Mouse (Mus musculus): ENCODE results near the gene Kndc1. TPM values are rescaled to one million over a fixed set of nuclear protein-coding genes. Genes with fewer than 3 reads are reported as not detected.

The Kndc1 gene
- polyA plus RNA-seq, 1 experiment from 2014 or later = 0.13 TPM

DNA sequence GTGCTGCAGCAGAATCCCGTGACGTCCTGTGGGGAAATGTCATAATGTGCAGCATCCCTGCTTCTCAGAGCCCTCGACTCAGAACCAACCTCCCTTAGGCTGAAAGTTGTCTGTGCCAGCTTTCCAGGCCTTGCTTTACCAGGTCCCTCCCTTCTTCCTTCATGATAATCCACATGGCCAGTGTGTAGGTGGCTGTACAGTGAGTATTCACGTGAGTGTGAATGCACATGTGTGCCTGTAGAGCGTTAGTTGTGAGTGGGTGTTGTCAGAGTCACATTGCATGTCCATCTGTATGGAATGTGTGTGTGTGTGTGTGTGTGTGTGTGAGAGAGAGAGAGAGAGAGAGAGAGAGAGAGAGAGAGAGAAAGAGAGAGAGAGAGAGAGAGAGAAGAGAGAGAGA lies 16.4 kb upstream of the Kndc1 start:
- Histone ChIP-seq H3K36me3 (no peaks in the 10 kb centered on the region), H3K27me3 (replicated peaks) (no peaks in the 10 kb centered on the region), H3K4me3 (replicated peaks) (no peak overlapping the region), H3K4me2 (replicated peaks) (no peak overlapping the region), H3K4me1 (replicated peaks) (no peaks in the 10 kb centered on the region), H3K27ac (no peak overlapping the region), H3K9ac (no peak overlapping the region), H3K9me3 (no peaks in the 10 kb centered on the region)
- ATAC-seq = no peak
- WGBS = 64% methylated on average over 5 of the region's 5 CpGs

DNA sequence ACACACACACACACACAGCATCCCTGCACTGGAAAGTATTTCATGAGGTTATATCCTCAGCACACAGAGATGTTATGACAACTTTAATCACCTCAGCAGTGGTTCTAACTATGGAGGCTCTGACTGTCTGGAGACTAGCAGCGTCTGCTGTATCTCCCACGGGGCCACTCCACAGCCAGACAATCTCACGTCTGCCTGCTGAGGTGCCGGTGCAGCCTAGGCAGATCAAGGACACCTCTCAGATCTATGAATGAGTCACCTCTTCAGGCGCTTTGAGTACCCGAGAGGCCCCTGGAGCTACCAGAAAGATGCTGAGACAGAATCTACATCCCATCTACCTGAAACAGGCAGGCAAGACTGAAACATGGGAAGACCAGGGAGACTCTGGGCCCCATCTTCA lies 15.9 kb upstream of the Kndc1 start:
- H3K36me3 ChIP-seq = no peaks in the 10 kb centered on the region
- H3K4me2 ChIP-seq (replicated peaks) = no peak overlapping the region
- H3K4me3 ChIP-seq (replicated peaks) = no peak overlapping the region
- no peak overlapping the region for H3K27ac ChIP-seq
- no peaks in the 10 kb centered on the region for H3K9me3 ChIP-seq
- H3K4me1 ChIP-seq (replicated peaks) = no peaks in the 10 kb centered on the region
- no peak overlapping the region for H3K9ac ChIP-seq
- no peaks in the 10 kb centered on the region for H3K27me3 ChIP-seq (replicated peaks)
- 52% methylated on average over 6 of the region's 6 CpGs for WGBS
- no peak for ATAC-seq

DNA sequence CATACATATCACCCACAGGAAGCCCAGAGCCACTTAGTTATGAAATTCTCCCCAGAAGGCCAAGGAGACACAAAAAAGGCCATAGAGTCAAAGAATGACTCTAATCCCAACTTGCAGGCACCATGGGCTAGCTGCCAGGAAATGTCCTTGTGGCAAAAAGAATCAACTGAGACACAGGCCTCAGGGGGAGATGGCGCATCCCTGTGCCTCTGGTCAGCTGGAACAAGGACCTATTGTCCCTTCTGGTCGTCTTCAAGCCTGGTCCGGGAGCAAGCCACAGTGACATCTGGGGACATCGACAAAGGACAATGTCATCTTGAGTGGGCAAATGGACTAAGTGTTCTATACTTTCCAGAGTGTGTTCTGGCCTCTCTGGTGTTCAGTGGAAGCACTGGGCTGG lies 11.0 kb upstream of the Kndc1 start:
- no peak for ATAC-seq
- Histone ChIP-seq H3K4me2 (replicated peaks) (no peak overlapping the region), H3K27ac (no peak overlapping the region), H3K27me3 (replicated peaks) (no peaks in the 10 kb centered on the region), H3K4me3 (replicated peaks) (no peak overlapping the region), H3K4me1 (replicated peaks) (no peaks in the 10 kb centered on the region), H3K9ac (no peak overlapping the region), H3K36me3 (no peaks in the 10 kb centered on the region), H3K9me3 (no peaks in the 10 kb centered on the region)
- WGBS = 81% methylated on average over 4 of the region's 4 CpGs

DNA sequence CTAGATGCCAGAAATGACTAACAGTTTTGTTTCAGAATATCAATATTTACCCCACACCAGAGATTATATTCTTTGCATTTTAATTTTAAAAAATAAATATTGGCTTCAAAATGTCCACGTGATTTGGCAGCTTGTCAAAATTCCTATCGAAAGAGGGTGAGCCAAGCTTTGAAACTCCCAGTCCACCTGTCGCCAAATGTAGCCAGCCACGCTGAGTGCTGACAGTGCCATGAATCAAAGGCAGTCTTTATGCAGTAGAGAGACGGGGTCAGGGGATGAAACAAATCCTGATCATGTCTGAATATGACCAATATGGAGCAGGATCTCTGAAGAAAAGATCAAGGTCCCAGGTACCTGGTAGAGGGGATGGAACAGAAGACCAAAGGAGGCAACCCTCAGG lies 2.7 kb upstream of the Kndc1 start:
- 62% methylated on average over 5 of the region's 5 CpGs for WGBS

DNA sequence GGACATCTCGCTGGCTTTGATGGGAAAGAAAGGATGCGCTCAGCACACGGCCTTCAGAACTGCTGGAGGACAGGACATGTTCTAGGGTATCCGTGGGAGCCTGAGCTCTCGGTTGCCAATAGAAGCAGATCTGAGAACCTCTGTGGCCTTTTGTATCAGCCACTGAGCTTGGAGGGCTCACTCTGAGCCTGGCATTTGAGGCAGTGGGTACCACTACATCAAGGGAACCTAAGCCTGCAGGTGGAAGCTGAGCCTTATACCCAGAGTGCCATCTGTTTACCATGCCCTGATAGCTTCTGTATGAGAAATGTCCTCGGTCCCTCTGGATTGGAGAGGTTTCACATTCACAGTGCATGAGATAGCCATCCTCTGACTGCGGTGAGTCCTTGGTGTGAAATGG lies 1.8 kb downstream of the Kndc1 start:
- Histone ChIP-seq H3K4me3 (replicated peaks) (no peak overlapping the region), H3K27ac (no peak overlapping the region), H3K9ac (no peak overlapping the region), H3K4me1 (replicated peaks) (peaks cover 3% of the 10 kb centered on the region; the same call in 1 of the 2 replicates), H3K36me3 (no peaks in the 10 kb centered on the region), H3K27me3 (replicated peaks) (peaks cover 35% of the 10 kb centered on the region), H3K9me3 (no peaks in the 10 kb centered on the region), H3K4me2 (replicated peaks) (no peak overlapping the region)
- 74% methylated on average over 7 of the region's 7 CpGs for WGBS
- ATAC-seq = no peak

More for the DNA sequence above, 2.7 kb upstream of the Kndc1 start:
- Histone ChIP-seq H3K9me3 (no peaks in the 10 kb centered on the region), H3K4me3 (replicated peaks) (no peak overlapping the region), H3K9ac (no peak overlapping the region), H3K27me3 (replicated peaks) (peaks cover 35% of the 10 kb centered on the region), H3K36me3 (no peaks in the 10 kb centered on the region), H3K4me1 (replicated peaks) (peaks cover 3% of the 10 kb centered on the region; the same call in 1 of the 2 replicates), H3K27ac (no peak overlapping the region), H3K4me2 (replicated peaks) (no peak overlapping the region)
- no peak for ATAC-seq

DNA sequence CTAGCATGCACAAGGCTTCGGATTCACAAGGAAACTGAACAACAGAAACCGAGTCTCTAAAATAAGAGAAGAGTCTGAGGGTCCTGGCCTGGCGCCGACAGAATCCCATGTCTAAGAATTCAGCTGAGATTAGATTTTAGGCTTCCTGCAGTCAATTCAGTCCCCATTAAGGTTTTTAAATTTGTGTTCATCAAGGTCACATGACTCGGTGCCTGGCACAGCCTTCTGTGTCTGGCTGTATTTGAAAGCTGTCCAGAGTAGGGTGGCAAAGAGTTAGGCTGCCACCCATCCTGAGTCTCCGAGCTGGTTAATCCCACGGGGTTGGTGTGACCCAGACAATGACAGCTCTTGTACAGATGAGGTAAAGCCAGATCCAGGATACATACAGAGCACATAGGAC lies 2.3 kb downstream of the Kndc1 start:
- Histone ChIP-seq H3K9me3 (no peaks in the 10 kb centered on the region), H3K4me3 (replicated peaks) (no peak overlapping the region), H3K27me3 (replicated peaks) (peaks cover 35% of the 10 kb centered on the region), H3K27ac (no peak overlapping the region), H3K4me1 (replicated peaks) (peaks cover 3% of the 10 kb centered on the region; the same call in 1 of the 2 replicates), H3K36me3 (no peaks in the 10 kb centered on the region), H3K4me2 (replicated peaks) (no peak overlapping the region), H3K9ac (no peak overlapping the region)
- no peak for ATAC-seq
- 77% methylated on average over 7 of the region's 7 CpGs for WGBS

DNA sequence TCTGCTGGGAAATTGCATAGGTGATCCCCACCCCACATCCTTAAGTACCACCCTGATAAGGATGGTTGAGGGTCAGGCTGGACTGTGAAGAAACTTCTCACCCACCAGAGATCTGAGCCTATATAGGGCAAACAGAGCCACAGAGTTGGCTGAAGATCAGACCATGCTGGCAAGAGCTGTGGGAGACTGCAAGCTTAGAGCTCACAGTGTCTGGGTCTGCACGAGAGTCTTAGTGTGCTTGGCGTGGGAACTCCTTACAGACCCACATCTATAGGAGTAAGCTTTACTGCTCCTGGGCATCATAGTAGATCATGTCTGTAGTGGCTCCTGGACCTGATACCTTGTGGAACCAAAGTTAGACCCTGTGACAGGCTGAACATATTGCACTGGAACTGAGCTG lies 4.1 kb downstream of the Kndc1 start:
- Histone ChIP-seq H3K27me3 (replicated peaks) (peaks cover 29% of the 10 kb centered on the region), H3K4me3 (replicated peaks) (no peak overlapping the region), H3K9me3 (no peaks in the 10 kb centered on the region), H3K36me3 (no peaks in the 10 kb centered on the region), H3K9ac (no peak overlapping the region), H3K4me1 (replicated peaks) (peaks cover 3% of the 10 kb centered on the region; the same call in 1 of the 2 replicates), H3K27ac (no peak overlapping the region), H3K4me2 (replicated peaks) (no peak overlapping the region)
- WGBS = 87% methylated on average over 2 of the region's 2 CpGs
- no peak for ATAC-seq

DNA sequence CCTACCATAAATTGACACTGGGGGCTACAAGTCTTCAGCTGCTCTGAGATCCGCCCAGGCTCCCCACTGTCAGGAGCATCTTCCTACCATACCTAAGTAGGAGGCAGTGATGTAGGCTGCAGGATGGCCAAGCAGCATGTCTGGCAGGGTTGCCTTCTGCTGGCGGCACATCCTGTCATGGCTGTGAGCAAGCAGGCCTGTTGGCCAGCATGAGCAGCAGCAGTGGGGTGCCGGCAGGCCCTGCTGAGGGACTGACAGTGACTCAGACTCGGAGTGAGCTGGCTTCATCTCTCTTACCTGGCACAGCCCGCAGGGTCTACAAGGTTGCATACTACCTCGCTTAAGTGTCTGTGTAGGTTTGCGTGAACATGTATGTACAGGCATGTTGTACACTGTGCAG lies 5.0 kb downstream of the Kndc1 start:
- Histone ChIP-seq H3K4me2 (replicated peaks) (no peak overlapping the region), H3K27ac (no peak overlapping the region), H3K9ac (no peak overlapping the region), H3K9me3 (no peaks in the 10 kb centered on the region), H3K36me3 (no peaks in the 10 kb centered on the region), H3K4me1 (replicated peaks) (peaks cover 3% of the 10 kb centered on the region; the same call in 1 of the 2 replicates), H3K27me3 (replicated peaks) (peaks cover 20% of the 10 kb centered on the region), H3K4me3 (replicated peaks) (no peak overlapping the region)
- WGBS = 88% methylated on average over 7 of the region's 7 CpGs
- ATAC-seq = no peak

DNA sequence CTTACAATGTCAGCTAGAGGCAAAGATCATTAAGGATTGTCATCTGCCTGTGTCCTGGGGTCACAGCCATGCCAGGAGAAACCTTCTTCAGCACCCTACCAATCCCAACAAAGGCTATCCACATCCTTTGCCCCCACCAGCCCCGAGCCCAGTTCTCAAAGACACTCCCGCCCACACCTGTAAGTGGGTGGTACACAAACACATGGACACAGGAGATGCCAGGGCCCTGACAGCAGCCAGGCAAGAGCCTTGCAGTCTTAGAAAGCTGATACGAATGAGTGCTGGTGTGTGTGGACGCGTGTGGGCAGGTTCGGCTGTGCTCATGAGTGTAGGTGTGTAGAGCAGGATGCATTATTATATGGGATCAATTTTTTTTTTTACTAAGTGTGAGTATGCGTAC lies 6.0 kb downstream of the Kndc1 start:
- 90% methylated on average over 7 of the region's 7 CpGs for WGBS
- H3K4me3 ChIP-seq (replicated peaks) = no peak overlapping the region
- H3K9ac ChIP-seq = no peak overlapping the region
- H3K27me3 ChIP-seq (replicated peaks) = peaks cover 10% of the 10 kb centered on the region
- no peak for ATAC-seq
- H3K27ac ChIP-seq = no peak overlapping the region
- no peaks in the 10 kb centered on the region for H3K9me3 ChIP-seq
- H3K4me1 ChIP-seq (replicated peaks) = no peaks in the 10 kb centered on the region
- H3K36me3 ChIP-seq = no peaks in the 10 kb centered on the region
- H3K4me2 ChIP-seq (replicated peaks) = no peak overlapping the region

DNA sequence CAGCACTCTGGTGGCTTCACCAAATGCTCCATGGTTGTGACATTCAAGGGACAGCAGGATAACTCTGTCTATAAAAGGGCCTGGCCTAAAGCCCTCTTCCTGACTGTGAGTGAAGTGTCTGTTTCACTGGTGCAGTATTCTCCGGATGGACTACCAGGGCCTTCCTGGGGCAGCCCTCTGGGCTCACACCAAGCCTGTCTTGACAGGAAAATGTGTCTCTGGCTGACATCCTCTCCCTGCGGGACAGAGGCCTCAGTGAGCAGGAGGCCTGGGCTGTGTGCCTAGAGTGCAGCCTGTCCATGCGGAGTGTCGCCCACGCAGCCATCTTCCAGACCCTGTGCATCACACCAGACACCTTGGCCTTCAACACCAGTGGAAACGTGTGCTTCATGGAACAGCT lies 6.4 kb downstream of the Kndc1 start:
- peaks cover 6% of the 10 kb centered on the region for H3K27me3 ChIP-seq (replicated peaks)
- no peak overlapping the region for H3K4me2 ChIP-seq (replicated peaks)
- H3K4me1 ChIP-seq (replicated peaks) = no peaks in the 10 kb centered on the region
- H3K4me3 ChIP-seq (replicated peaks) = no peak overlapping the region
- H3K27ac ChIP-seq = no peak overlapping the region
- no peak overlapping the region for H3K9ac ChIP-seq
- no peaks in the 10 kb centered on the region for H3K9me3 ChIP-seq
- no peak for ATAC-seq
- no peaks in the 10 kb centered on the region for H3K36me3 ChIP-seq
- WGBS = 77% methylated on average over 6 of the region's 6 CpGs

DNA sequence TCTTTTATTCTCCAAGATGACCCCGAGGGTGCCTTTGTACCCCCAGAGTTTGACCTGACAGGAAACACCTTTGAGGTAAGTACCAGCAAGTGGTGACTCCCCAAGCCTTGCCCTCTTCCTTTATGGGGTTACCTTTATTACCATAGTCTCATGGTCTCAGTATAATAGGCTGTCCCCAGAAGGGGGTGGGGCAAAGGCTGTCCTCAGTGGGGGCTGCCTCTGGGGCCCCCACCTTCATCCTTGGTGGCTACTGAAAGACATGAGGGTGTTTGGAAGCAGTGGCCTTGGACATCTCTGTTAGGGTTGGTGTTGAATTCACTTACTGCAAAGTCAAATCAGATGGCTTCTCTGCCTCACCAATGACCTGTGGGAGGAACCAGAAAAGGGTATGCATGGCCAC lies 7.5 kb downstream of the Kndc1 start:
- no peaks in the 10 kb centered on the region for H3K9me3 ChIP-seq
- no peak overlapping the region for H3K9ac ChIP-seq
- H3K36me3 ChIP-seq = no peaks in the 10 kb centered on the region
- H3K27ac ChIP-seq = no peak overlapping the region
- ATAC-seq = no peak
- H3K4me3 ChIP-seq (replicated peaks) = no peak overlapping the region
- no peaks in the 10 kb centered on the region for H3K27me3 ChIP-seq (replicated peaks)
- no peak overlapping the region for H3K4me2 ChIP-seq (replicated peaks)
- WGBS = 36% methylated on average over 1 of the region's 1 CpGs
- H3K4me1 ChIP-seq (replicated peaks) = no peaks in the 10 kb centered on the region

DNA sequence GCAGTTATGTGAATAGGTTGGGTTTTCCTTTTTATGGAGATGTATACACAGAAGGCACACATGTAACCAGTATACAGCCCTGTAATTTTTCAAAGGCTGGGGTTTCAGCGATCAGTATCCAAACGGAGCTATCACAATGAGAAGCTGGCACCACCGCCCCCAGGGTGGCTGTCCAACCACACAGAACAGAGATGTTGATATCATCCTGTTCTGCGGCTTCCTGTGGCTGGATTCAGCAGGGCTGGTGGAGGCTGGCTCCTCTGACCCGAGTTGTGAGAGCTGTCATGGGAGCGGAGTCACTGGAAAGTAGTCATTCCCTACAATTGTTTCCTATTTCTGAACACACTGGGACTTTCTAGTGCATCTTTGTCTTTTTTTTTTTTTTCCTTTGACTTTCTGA lies 10.8 kb downstream of the Kndc1 start:
- no peaks in the 10 kb centered on the region for H3K36me3 ChIP-seq
- H3K27ac ChIP-seq = no peak overlapping the region
- H3K9ac ChIP-seq = no peak overlapping the region; the same call in 1 of the 2 replicates
- H3K4me2 ChIP-seq (replicated peaks) = 0 out of 2 replicates have a peak overlapping the region, but pooled peaks have one; percentile 10
- H3K4me3 ChIP-seq (replicated peaks) = no peak overlapping the region
- no peaks in the 10 kb centered on the region for H3K27me3 ChIP-seq (replicated peaks)
- WGBS = 25% methylated on average over 6 of the region's 6 CpGs
- H3K9me3 ChIP-seq = no peaks in the 10 kb centered on the region
- H3K4me1 ChIP-seq (replicated peaks) = no peaks in the 10 kb centered on the region
- ATAC-seq = no peak

DNA sequence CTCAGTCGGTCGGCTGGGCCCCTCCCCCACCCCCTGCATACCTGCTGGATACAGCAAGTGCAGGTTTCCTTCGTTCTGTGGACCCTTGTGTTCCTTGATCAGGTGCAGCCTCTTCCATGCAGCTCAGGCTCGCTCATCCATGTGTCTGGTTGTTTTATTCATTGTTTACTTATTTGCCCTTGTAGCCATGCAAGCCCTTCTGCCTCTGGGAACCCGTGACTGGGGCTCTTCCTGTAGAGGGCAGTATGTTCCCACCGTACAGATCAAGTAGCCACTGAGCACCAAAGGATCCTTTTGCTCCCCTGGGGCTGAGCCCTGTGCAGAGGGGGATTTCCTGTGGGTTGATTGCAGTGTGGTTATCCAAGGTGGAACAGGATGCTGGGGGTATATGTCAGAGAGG lies 11.2 kb downstream of the Kndc1 start:
- Histone ChIP-seq H3K36me3 (no peaks in the 10 kb centered on the region), H3K4me1 (replicated peaks) (no peaks in the 10 kb centered on the region), H3K4me2 (replicated peaks) (0 out of 2 replicates have a peak overlapping the region, but pooled peaks have one; percentile 10), H3K4me3 (replicated peaks) (no peak overlapping the region), H3K27me3 (replicated peaks) (no peaks in the 10 kb centered on the region), H3K27ac (no peak overlapping the region), H3K9me3 (no peaks in the 10 kb centered on the region), H3K9ac (no peak overlapping the region)
- WGBS = 2% methylated on average over 6 of the region's 6 CpGs
- ATAC-seq = no peak
